In genomic region chr2:130009371-130009770, GRCm38 (mm10) we compare ENCODE assay signal across 18 mouse cellular contexts. TPM values are rescaled to one million over a fixed set of nuclear protein-coding genes. Genes with fewer than 3 reads are reported as not detected.
"Had no signal": no experiment of that assay in that cellular context is flagged by ENCODE, and none has a peak within 500 bp of the region (broad histone marks: within the 10 kb centered on the region; RNA-seq: fewer than 3 reads in every experiment).

No protein-coding gene starts in this region.

- H3K27ac ChIP-seq: neural tube, embryonic 12.5 days; neural tube, embryonic 13.5 days; neural tube, embryonic 15.5 days; stomach, embryonic 15.5 days; stomach, postnatal 0 days had no signal

- H3K9me3 ChIP-seq: neural tube, embryonic 12.5 days; neural tube, embryonic 13.5 days; neural tube, embryonic 15.5 days; stomach, embryonic 15.5 days had no signal

- H3K9ac ChIP-seq: neural tube, embryonic 12.5 days; neural tube, embryonic 13.5 days; neural tube, embryonic 15.5 days; stomach, embryonic 15.5 days had no signal

- H3K36me3 ChIP-seq: neural tube, embryonic 12.5 days; neural tube, embryonic 13.5 days; neural tube, embryonic 15.5 days; stomach, embryonic 15.5 days had no signal

- H3K4me3 ChIP-seq: neural tube, embryonic 12.5 days; neural tube, embryonic 13.5 days; neural tube, embryonic 15.5 days; stomach, embryonic 15.5 days had no signal

- H3K4me1 ChIP-seq: neural tube, embryonic 12.5 days; neural tube, embryonic 13.5 days; neural tube, embryonic 15.5 days; stomach, embryonic 15.5 days had no signal

- H3K4me2 ChIP-seq: neural tube, embryonic 12.5 days; neural tube, embryonic 13.5 days; neural tube, embryonic 15.5 days; stomach, embryonic 15.5 days had no signal

- DNase-seq: retina, postnatal 1 day; right cerebral cortex, adult 18-20 months; right cerebral cortex, postnatal 14 days; right cerebral cortex, postnatal 25 days; right cerebral cortex, postnatal 4 days; spleen, adult 18-20 months; thymus, adult 18-20 months; thymus, adult 2 months; thymus, postnatal 14 days; thymus, postnatal 25 days; thymus, postnatal 36 days; thymus, postnatal 4 days had no signal

- H3K27me3 ChIP-seq: neural tube, embryonic 12.5 days; neural tube, embryonic 13.5 days; neural tube, embryonic 15.5 days; stomach, embryonic 15.5 days had no signal

RNA-seq across cellular contexts. Expression of gene Tgm3, which starts 2.8 kb away (rescaled TPM):
- polyA plus RNA-seq: neural tube, embryonic 12.5 days; neural tube, embryonic 15.5 days; small intestine, adult 2 months had no signal
